Mouse (Mus musculus) adrenal gland, postnatal 10 days (tissue): ENCODE results near the gene Ccnf. TPM values are rescaled to one million over a fixed set of nuclear protein-coding genes. Genes with fewer than 3 reads are reported as not detected.

Experiments
- DNase-seq: peaks from one replicate; pipeline ENCODE4 v3.0.0; 2021; ENCODE audit warnings: mixed read lengths
- long read RNA-seq, 2 experiments: library from polyadenylated mRNA; stranded (forward); transcript quantifications; one replicate each; pipeline ENCODE4 v2.0.0; 2021
- total RNA-seq, 2 experiments: library from RNA; stranded (reverse); gene quantifications; 2 replicates each; pipeline ENCODE4 v1.2.3; 2021

Gene Ccnf
- total RNA-seq, result 10 to 100 TPM in 1 of 2 experiments, 1 to 10 TPM in 1; 10.0 to 15.9 TPM
- long read RNA-seq, experiment 1, full-length matches to known transcripts, result 10 of 17 reads
- long read RNA-seq, experiment 1, partial matches to known transcripts, result 3 of 17 reads
- long read RNA-seq, experiment 1, other reads (novel, unspliced or antisense), result 4 of 17 reads
- long read RNA-seq, experiment 2, full-length matches to known transcripts, result 13 of 15 reads
- long read RNA-seq, experiment 2, partial matches to known transcripts, result 1 of 15 reads
- long read RNA-seq, experiment 2, other reads (novel, unspliced or antisense), result 1 of 15 reads

- peak; percentile 97 for DNase-seq
Observed at GRCm38 (mm10) chr17:24251320-24252069, at the start of gene Ccnf. Gene Ccnf, minus strand, starts transcription at chr17:24251484.

- DNase-seq, result no peak
Observed at GRCm38 (mm10) chr17:24300651-24301050, 49.4 kb upstream of the Ccnf start.

- no peak for DNase-seq
Observed at GRCm38 (mm10) chr17:24289338-24289737, 38.1 kb upstream of the Ccnf start.

GRCm38 (mm10) chr17:24288477-24288876 is 37.2 kb upstream of the Ccnf start:
- DNase-seq, result no peak

- DNase-seq, result no peak
Observed at GRCm38 (mm10) chr17:24285680-24286079, 34.4 kb upstream of the Ccnf start.

- no peak for DNase-seq
Observed at GRCm38 (mm10) chr17:24283266-24283818, 32.1 kb upstream of the Ccnf start.

- peak; percentile 16 for DNase-seq
Observed at GRCm38 (mm10) chr17:24282637-24283036, 31.4 kb upstream of the Ccnf start.

- no peak for DNase-seq
Observed at GRCm38 (mm10) chr17:24279907-24280306, 28.6 kb upstream of the Ccnf start.

- DNase-seq, result no peak
Observed at GRCm38 (mm10) chr17:24267133-24267532, 15.8 kb upstream of the Ccnf start.

GRCm38 (mm10) chr17:24264766-24265165 is 13.5 kb upstream of the Ccnf start:
- DNase-seq, result no peak

- DNase-seq, result no peak
Observed at GRCm38 (mm10) chr17:24260516-24260915, 9.2 kb upstream of the Ccnf start.

GRCm38 (mm10) chr17:24259702-24260101 is 8.4 kb upstream of the Ccnf start:
- DNase-seq, result no peak

GRCm38 (mm10) chr17:24258981-24259380 is 7.7 kb upstream of the Ccnf start:
- DNase-seq, result peak; percentile 29

GRCm38 (mm10) chr17:24252329-24252728 is 1.0 kb upstream of the Ccnf start:
- no peak for DNase-seq

- DNase-seq, result no peak
Observed at GRCm38 (mm10) chr17:24250988-24251319, 330 bp downstream of the Ccnf start.

- no peak for DNase-seq
Observed at GRCm38 (mm10) chr17:24248641-24249040, 2.6 kb downstream of the Ccnf start.

GRCm38 (mm10) chr17:24244061-24244460 is 7.2 kb downstream of the Ccnf start:
- DNase-seq, result no peak

GRCm38 (mm10) chr17:24243311-24243969 is 7.8 kb downstream of the Ccnf start:
- DNase-seq, result peak; percentile 64

GRCm38 (mm10) chr17:24236921-24237320 is 14.4 kb downstream of the Ccnf start:
- DNase-seq, result no peak

GRCm38 (mm10) chr17:24236479-24236878 is 14.8 kb downstream of the Ccnf start:
- no peak for DNase-seq

- no peak for DNase-seq
Observed at GRCm38 (mm10) chr17:24227941-24228340, 23.3 kb downstream of the Ccnf start.

- no peak for DNase-seq
Observed at GRCm38 (mm10) chr17:24226721-24227120, 24.6 kb downstream of the Ccnf start.

- DNase-seq, result no peak
Observed at GRCm38 (mm10) chr17:24225851-24226250, 25.4 kb downstream of the Ccnf start.
